Mouse (Mus musculus) heart, adult 11 months (tissue): ENCODE results near the gene Nagpa.

Experiments used
- DNase-seq: peaks from one replicate; pipeline ENCODE4 v3.0.0; 2022

Gene Nagpa

GRCm38 (mm10) chr16:5186234-5186633, 17.6 kb downstream of the Nagpa start:
- DNase-seq = peak; percentile 96

- peak; percentile 87 for DNase-seq
These were observed 18.1 kb downstream of the Nagpa start for GRCm38 (mm10) chr16:5185691-5186090.

GRCm38 (mm10) chr16:5184956-5185355, 18.9 kb downstream of the Nagpa start:
- peak; percentile 84 for DNase-seq

- no peak for DNase-seq
These were observed 19.7 kb downstream of the Nagpa start for GRCm38 (mm10) chr16:5184101-5184500.

- no peak for DNase-seq
These were observed 20.4 kb downstream of the Nagpa start for GRCm38 (mm10) chr16:5183310-5183975.

GRCm38 (mm10) chr16:5172636-5173035, 31.2 kb downstream of the Nagpa start:
- no peak for DNase-seq

GRCm38 (mm10) chr16:5168829-5169228, 35.0 kb downstream of the Nagpa start:
- DNase-seq = peak; percentile 95

- no peak for DNase-seq
These were observed 35.8 kb downstream of the Nagpa start for GRCm38 (mm10) chr16:5168038-5168437.

- DNase-seq = no peak
These were observed 39.5 kb downstream of the Nagpa start for GRCm38 (mm10) chr16:5164327-5164726.

- DNase-seq = no peak
These were observed 44.6 kb downstream of the Nagpa start for GRCm38 (mm10) chr16:5159248-5159647.

GRCm38 (mm10) chr16:5157113-5157512, 46.7 kb downstream of the Nagpa start:
- DNase-seq = peak; percentile 92

GRCm38 (mm10) chr16:5156495-5156894, 47.3 kb downstream of the Nagpa start:
- DNase-seq = peak; percentile 84

GRCm38 (mm10) chr16:5155014-5155413, 48.8 kb downstream of the Nagpa start:
- no peak for DNase-seq

GRCm38 (mm10) chr16:5153299-5154026, 50.3 kb downstream of the Nagpa start:
- no peak for DNase-seq

GRCm38 (mm10) chr16:5150544-5150943, 53.3 kb downstream of the Nagpa start:
- DNase-seq = no peak

- DNase-seq = no peak
These were observed 56.8 kb downstream of the Nagpa start, which contains the start of gene Sec14l5 for GRCm38 (mm10) chr16:5147037-5147385. Gene Sec14l5 (plus strand): TSS chr16:5147109.

GRCm38 (mm10) chr16:5146367-5147036, 57.3 kb downstream of the Nagpa start:
- DNase-seq = peak; percentile 97

- peak; percentile 91 for DNase-seq
These were observed 58.2 kb downstream of the Nagpa start for GRCm38 (mm10) chr16:5145570-5145969.
